Mouse (Mus musculus) heart, postnatal 0 days (tissue): ENCODE measurements around the gene Cdk14. TPM values are rescaled to one million over a fixed set of nuclear protein-coding genes. Genes with fewer than 3 reads are reported as not detected.

Experiments
- ATAC-seq: fragments of 200-750 bp; cut with Nextera tagmentation; 2 replicates; pipeline ENCODE4 v1.8.0; 2017; ENCODE audit warnings: low read depth, moderate number of reproducible peaks, moderate library complexity; ENCODE audit not compliant: insufficient read depth
- DNase-seq: peaks from one replicate; pipeline ENCODE4 v3.0.0-alpha.2; 2016; ENCODE audit warnings: low spot score
- H3K27ac ChIP-seq: fragments of 300-500 bp; sonication (generic); 2 replicates; pipeline ENCODE4 v1.5.1; 2014; ENCODE audit warnings: low read depth, mild to moderate bottlenecking
- H3K27me3 ChIP-seq: fragments of 300-500 bp; sonication (generic); 2 replicates; pipeline ENCODE4 v1.6.1; 2014; ENCODE audit warnings: low read length, mixed read lengths; ENCODE audit not compliant: control insufficient read depth, insufficient read depth
- H3K36me3 ChIP-seq: fragments of 300-500 bp; sonication (generic); replicated peaks from 2 replicates; pipeline ENCODE4 v1.6.1; 2014; ENCODE audit warnings: low read length, mixed read lengths; ENCODE audit not compliant: control insufficient read depth, insufficient read depth
- H3K4me1 ChIP-seq: fragments of 300-500 bp; sonication (generic); 2 replicates; pipeline ENCODE4 v1.6.1; 2014; ENCODE audit warnings: antibody characterized with exemption; ENCODE audit not compliant: control insufficient read depth, insufficient read depth
- H3K4me2 ChIP-seq: fragments of 300-500 bp; sonication (generic); 2 replicates; pipeline ENCODE4 v1.6.1; 2014; ENCODE audit warnings: low read depth, mild to moderate bottlenecking, low read length, moderate library complexity
- H3K4me3 ChIP-seq: fragments of 300-500 bp; sonication (generic); 2 replicates; pipeline ENCODE4 v1.5.1; 2014; ENCODE audit warnings: low read depth, low read length
- H3K9ac ChIP-seq: fragments of 300-500 bp; sonication (generic); replicated peaks from 2 replicates; pipeline ENCODE4 v1.6.1; 2014; ENCODE audit warnings: low read depth, low read length, mixed read lengths
- H3K9me3 ChIP-seq: fragments of 300-500 bp; sonication (generic); replicated peaks from 2 replicates; pipeline ENCODE4 v1.6.1; 2016; ENCODE audit warnings: low read length; ENCODE audit not compliant: control insufficient read depth
- CTCF ChIP-seq: IDR thresholded peaks from 2 replicates; pipeline ENCODE4 v1.5.1; 2016; ENCODE audit warnings: antibody characterized with exemption, control low read depth, low read depth
- EP300 ChIP-seq: IDR thresholded peaks from 2 replicates; pipeline ENCODE4 v1.6.1; 2016; ENCODE audit warnings: antibody characterized with exemption, low read depth
- WGBS: fragments of 180-500 bp; shearing (Covaris S2); extraction: QIAGEN DNeasy Blood & Tissue Kit; methylation state at CpG from one replicate; pipeline ENCODE4 v1.1.7; 2014; 5-methylcytosine and 5-hydroxymethylcytosine counted together
- polyA plus RNA-seq: library from polyadenylated mRNA; unstranded; fragments of >200 nt; fragmentation: Nextera tagmentation; extraction: Ambion mirVana; gene quantifications from 2 replicates; pipeline ENCODE4 v1.2.1, GENCODE M21; 2015
- total RNA-seq: library from RNA; depleted of rRNA; stranded (reverse); fragments of >200 nt; gene quantifications from 2 replicates; pipeline ENCODE4 v1.2.3, GENCODE M21; 2014; ENCODE audit warnings: low replicate concordance

Cdk14 gene
- total and polyA plus RNA-seq, 2 experiments from 2014 or later: 5.8 to 17.5 TPM

DNA sequence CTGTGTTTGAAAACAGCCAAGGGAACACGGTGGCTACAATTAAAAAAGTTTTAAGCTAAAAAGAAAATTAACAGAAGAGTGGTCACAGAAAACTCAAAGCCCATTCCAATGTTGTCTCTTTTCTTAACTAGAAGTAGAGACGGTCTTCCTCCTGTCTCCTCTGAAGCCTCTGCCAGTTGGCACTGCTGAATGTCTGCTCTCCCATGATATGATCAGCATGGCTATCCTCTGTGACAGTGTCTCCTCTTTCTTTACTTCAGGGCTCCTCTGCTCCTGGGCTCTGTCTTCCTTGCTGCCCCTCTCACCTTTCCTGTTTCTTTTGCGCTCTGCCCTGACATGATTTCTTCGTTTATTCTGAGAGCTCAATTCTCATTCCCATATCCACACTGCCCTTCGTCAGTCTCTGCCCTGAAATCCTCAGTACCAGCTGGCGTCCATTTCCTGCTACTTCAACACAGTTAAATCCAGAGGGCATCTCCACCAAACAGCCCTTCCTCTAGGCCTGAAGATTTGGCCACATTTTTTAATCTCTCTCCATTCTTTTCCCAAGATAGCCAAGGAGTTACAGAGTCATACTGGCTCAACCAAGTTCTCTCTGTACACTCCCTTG, 567.3 kb downstream of the Cdk14 start:
- Histone ChIP-seq H3K36me3 (no peaks in the 10 kb centered on the region), H3K4me2 (no peak overlapping the region), H3K4me1 (no peaks in the 10 kb centered on the region), H3K27me3 (no peaks in the 10 kb centered on the region), H3K4me3 (no peak overlapping the region), H3K9me3 (no peaks in the 10 kb centered on the region), H3K27ac (no peak overlapping the region), H3K9ac (no peak overlapping the region)
- TF ChIP-seq CTCF (no peak), EP300 (no peak)
- no peak for DNase-seq
- whole genome bisulfite sequencing: 67% methylated on average over 6 of the region's 6 CpGs
- no peak for ATAC-seq

DNA sequence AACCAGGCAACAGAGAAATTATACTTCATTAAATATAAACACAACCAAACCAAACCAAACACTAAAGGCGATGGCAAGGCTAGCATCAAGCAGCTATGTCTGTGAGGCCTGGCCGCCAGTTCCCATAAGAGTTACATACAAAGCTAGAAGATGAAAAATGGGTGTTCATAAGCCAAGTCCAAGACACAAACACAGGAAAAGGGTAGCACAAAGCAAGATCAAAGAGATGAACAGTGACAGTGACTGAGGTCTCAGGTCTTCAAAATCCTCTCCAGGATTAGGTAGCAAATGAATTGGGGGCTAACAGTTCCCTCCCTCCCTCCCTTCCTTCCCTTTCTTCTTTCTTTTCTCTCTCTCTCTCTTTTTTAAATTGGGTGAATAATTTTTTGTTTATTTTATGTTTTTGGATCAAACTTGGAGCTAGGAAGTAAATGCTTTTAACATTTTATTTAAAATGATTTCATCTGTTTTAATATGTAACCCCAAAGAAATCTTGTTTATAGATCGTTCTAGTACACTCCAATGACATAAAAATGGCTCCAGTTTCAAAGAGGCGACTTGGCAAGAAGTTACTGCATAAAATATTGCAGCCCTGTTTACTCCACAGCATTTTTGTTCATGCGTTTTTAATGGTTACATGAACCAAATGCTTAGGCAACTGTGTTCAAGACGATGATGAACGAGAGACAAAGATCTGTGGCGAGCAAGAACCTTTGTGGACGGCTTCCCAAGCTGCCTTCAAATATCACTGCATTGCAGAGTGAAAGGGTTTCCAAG, 568.0 kb downstream of the Cdk14 start:
- H3K36me3 ChIP-seq: no peaks in the 10 kb centered on the region
- no peaks in the 10 kb centered on the region for H3K4me1 ChIP-seq
- no peak overlapping the region for H3K27ac ChIP-seq
- TF ChIP-seq CTCF (no peak), EP300 (no peak)
- no peaks in the 10 kb centered on the region for H3K9me3 ChIP-seq
- H3K4me2 ChIP-seq: no peak overlapping the region
- DNase-seq (no peak), ATAC-seq (no peak)
- H3K4me3 ChIP-seq: no peak overlapping the region
- WGBS: 86% methylated on average over 9 of the region's 9 CpGs
- H3K9ac ChIP-seq: no peak overlapping the region
- H3K27me3 ChIP-seq: no peaks in the 10 kb centered on the region

DNA sequence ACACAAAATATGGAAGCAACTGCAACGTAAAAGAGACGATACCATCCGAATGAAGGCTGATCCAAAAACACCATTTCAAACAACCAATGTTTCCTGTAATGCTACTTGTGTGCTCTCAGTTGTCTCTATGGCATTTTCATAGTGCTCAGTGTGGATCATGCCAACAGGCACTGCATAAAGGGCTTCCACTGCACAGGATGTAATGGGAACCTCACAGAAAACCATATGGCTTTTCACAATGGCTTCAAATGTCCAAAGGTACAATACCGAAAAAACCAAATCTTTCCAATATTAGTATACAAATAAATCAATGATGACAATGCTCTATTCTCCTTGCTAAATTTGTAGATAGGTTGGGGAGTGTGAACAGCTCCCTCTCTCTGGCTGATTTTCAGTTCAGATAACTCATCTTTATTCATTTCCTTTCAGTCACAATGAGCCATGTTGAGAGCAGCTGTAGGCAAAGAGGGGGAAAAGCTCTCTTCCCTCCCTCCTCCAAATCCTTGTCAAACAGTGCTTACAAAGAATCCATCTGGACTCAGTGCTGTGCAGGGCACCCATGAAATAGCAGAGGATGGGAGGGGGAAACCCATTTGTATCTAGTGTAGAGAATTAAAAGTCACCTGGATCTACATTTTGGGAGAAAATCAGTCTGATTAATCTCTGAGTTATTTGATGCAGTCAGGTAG, 568.7 kb downstream of the Cdk14 start:
- Histone ChIP-seq H3K36me3 (no peaks in the 10 kb centered on the region), H3K9ac (no peak overlapping the region), H3K27me3 (no peaks in the 10 kb centered on the region), H3K4me1 (no peaks in the 10 kb centered on the region), H3K9me3 (no peaks in the 10 kb centered on the region), H3K4me2 (no peak overlapping the region), H3K27ac (no peak overlapping the region), H3K4me3 (no peak overlapping the region)
- WGBS: 94% methylated on average over 4 of the region's 4 CpGs
- ATAC-seq (no peak), DNase-seq (no peak)
- TF ChIP-seq CTCF (no peak), EP300 (no peak)

DNA sequence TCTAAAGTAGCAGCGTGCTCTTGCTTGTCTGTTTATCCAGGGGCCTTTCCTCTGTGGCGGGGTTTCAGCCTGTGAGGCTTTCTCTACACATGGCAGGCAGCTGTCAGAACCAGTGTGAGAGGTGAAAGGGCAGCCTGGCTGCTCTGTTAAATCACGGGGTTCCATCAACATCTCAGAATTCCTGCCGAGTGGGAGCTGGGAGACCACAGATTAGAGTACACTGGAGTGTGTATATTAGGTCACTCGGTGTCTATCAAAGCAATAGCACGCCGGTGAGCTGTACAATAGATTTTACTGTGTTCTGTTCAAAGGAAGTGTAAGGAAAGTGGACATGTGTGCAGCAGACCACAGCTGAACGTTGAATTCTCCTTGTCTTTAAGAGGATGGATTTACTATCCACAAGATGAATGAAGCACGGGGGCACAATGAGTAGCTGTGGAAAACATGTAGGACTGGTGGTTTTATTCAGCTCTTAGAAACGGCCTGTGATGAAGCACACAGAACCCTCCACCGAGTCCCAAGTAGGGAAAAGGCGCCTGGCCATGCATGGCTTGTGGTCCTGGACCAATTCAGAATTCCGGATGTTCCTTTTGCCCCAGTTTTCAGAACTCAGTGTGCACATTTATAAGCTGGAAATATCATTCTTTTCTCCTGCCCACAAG, 585.2 kb downstream of the Cdk14 start:
- Histone ChIP-seq H3K27ac (no peak overlapping the region), H3K9ac (no peak overlapping the region), H3K36me3 (no peaks in the 10 kb centered on the region), H3K4me3 (no peak overlapping the region), H3K4me2 (no peak overlapping the region), H3K27me3 (no peaks in the 10 kb centered on the region), H3K9me3 (no peaks in the 10 kb centered on the region), H3K4me1 (no peaks in the 10 kb centered on the region)
- TF ChIP-seq CTCF (no peak), EP300 (no peak)
- DNase-seq (no peak), ATAC-seq (no peak)
- WGBS: 39% methylated on average over 13 of the region's 13 CpGs

DNA sequence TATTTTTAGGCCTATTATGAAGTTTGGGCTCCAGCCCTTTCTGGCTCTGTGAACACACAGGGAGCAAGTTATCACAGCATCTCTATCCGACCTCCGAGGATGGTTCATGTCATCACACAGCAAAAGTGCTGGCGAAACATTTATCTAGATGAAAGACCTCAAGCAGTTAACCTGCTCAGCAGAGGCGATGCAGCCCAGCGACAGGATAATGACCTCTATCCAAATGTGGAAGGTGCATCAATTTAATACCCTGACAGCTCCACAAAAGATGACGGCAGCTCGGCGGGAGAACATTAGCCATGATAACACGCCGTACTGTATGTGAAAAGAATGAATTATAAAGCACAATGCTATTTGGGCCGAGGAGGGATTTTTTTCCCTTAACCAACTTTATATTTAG, 586.2 kb downstream of the Cdk14 start:
- Histone ChIP-seq H3K27me3 (no peaks in the 10 kb centered on the region), H3K9me3 (no peaks in the 10 kb centered on the region), H3K4me3 (no peak overlapping the region), H3K27ac (no peak overlapping the region), H3K4me1 (no peaks in the 10 kb centered on the region), H3K9ac (no peak overlapping the region), H3K36me3 (no peaks in the 10 kb centered on the region), H3K4me2 (no peak overlapping the region)
- TF ChIP-seq EP300 (no peak), CTCF (no peak)
- no peak for ATAC-seq
- WGBS: 43% methylated on average over 11 of the region's 11 CpGs
- DNase-seq: no peak
